Mouse (Mus musculus) midbrain, embryonic 15.5 days (tissue): ENCODE results near the gene Gm10837. TPM values are rescaled to one million over a fixed set of nuclear protein-coding genes. Genes with fewer than 3 reads are reported as not detected.

Experiments
- ATAC-seq: fragments of 200-750 bp; cut with Nextera tagmentation; replicated peaks from 2 replicates; pipeline ENCODE4 v1.8.0; 2017; ENCODE audit warnings: moderate TSS enrichment
- H3K27ac ChIP-seq: fragments of 300-500 bp; sonication (generic); 2 replicates; pipeline ENCODE4 v1.5.1; 2015; ENCODE audit warnings: mild to moderate bottlenecking, inconsistent platforms
- H3K27me3 ChIP-seq: fragments of 300-500 bp; sonication (generic); replicated peaks from 2 replicates; pipeline ENCODE4 v1.6.1; 2015; ENCODE audit warnings: inconsistent platforms
- H3K36me3 ChIP-seq: fragments of 300-500 bp; sonication (generic); replicated peaks from 2 replicates; pipeline ENCODE4 v1.6.1; 2015; ENCODE audit warnings: inconsistent platforms
- H3K4me1 ChIP-seq: fragments of 300-500 bp; sonication (generic); 2 replicates; pipeline ENCODE4 v1.6.1; 2015; ENCODE audit warnings: inconsistent platforms
- H3K4me2 ChIP-seq: fragments of 300-500 bp; sonication (generic); 2 replicates; pipeline ENCODE4 v1.6.1; 2015; ENCODE audit warnings: inconsistent platforms, mild to moderate bottlenecking, moderate library complexity
- H3K4me3 ChIP-seq: fragments of 300-500 bp; sonication (generic); 2 replicates; pipeline ENCODE4 v1.5.1; 2015; ENCODE audit warnings: mild to moderate bottlenecking, inconsistent platforms
- H3K9ac ChIP-seq: fragments of 300-500 bp; sonication (generic); 2 replicates; pipeline ENCODE4 v1.6.1; 2015; ENCODE audit warnings: mild to moderate bottlenecking, inconsistent platforms
- H3K9me3 ChIP-seq: fragments of 300-500 bp; sonication (generic); 2 replicates; pipeline ENCODE4 v1.6.1; 2016; ENCODE audit warnings: inconsistent platforms
- WGBS: fragments of 180-500 bp; shearing (Covaris S2); methylation state at CpG from one replicate; pipeline ENCODE4 v1.1.7; 2015; ENCODE audit warnings: mixed read lengths; 5-methylcytosine and 5-hydroxymethylcytosine counted together
- polyA plus RNA-seq: library from polyadenylated mRNA; unstranded; fragments of >200 nt; fragmentation: Nextera tagmentation; extraction: Ambion mirVana; gene quantifications from 2 replicates; pipeline ENCODE4 v1.2.1, GENCODE M21; 2015

Gm10837 gene
- polyA plus RNA-seq, 1 experiment from 2014 or later: 0.77 TPM

DNA sequence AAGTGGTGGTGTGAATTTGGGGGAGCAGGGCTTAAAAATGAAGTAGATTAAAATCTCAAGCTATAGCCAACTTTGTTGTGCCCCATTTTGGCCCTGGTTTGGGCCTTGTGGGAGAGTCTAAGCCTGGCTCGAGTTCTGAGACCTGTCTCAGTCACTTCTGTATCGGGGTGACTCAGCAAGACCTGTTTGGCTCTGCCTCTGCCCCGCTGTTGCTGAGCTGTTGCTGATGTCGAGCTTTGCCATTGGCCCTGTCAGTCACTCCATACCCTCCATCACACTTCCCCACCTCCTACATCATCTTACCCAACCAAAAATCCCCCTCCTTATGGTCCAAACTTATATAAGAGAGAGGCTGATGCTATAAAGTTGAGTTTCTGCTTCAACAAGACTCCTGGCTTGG, 38.1 kb downstream of the Gm10837 start:
- peaks cover 2% of the 10 kb centered on the region; the same call in 1 of the 2 replicates for H3K4me1 ChIP-seq
- no peak for ATAC-seq
- WGBS: 77% methylated on average over 4 of the region's 4 CpGs
- no peak overlapping the region for H3K4me2 ChIP-seq
- no peak overlapping the region for H3K4me3 ChIP-seq
- H3K9ac ChIP-seq: no peak overlapping the region
- no peak overlapping the region for H3K27ac ChIP-seq
- H3K9me3 ChIP-seq: no peaks in the 10 kb centered on the region
- no peaks in the 10 kb centered on the region for H3K36me3 ChIP-seq
- no peaks in the 10 kb centered on the region for H3K27me3 ChIP-seq

DNA sequence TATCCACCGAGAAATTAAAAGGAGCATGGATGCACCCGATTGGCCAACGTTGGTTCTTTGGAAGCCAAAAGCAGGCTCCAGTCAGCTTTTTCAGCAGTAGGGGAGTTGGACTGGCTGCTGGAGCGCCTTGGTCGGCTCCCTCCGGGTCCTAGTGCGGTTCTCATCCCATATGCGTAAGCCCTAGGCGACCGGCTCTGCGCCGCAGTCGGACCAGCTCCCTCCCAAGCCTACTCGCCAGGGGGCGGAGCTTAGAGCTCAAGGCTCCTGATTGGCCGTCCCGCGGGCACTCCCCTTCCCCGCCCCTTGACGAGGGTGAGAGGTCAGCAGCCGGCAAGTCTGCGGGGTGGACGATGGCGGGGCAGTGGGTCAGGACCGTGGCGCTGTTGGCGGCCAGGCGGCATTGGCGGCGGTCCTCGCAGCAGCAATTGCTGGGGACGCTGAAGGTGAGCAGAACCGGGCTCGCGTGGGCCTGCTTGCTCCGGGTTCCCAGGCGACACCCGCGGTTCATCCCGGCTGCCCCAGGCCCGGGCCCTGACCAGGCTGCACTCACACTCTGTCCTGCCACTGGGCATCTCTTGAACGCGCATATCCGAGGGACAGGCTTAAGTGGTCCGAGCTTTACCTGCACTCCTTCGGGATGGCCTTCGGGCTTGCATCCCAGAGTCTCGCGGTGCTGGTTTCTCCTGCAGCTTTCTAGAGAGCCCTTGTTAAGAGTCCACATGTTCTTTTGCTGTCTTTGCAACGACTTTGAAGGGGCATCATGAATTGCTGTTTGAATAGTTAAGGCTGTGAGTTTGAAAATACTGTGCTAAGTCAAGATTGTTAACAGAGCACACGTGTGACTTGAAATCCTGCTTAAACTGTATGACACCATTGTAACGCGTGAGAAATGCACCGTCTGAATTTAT, 43.9 kb downstream of the Gm10837 start, which contains the start of gene Pcca:
Gene Pcca, plus strand, starts transcription at position 308 of the 908 bp plus-strand sequence.
- peak; percentile 100 for ATAC-seq
- Histone ChIP-seq H3K9me3 (no peaks in the 10 kb centered on the region), H3K4me1 (peaks cover 12% of the 10 kb centered on the region), H3K4me3 (peak within 1 kb of the TSS; percentile 67), H3K36me3 (no peaks in the 10 kb centered on the region), H3K4me2 (peak within 1 kb of the TSS; percentile 82), H3K27me3 (no peaks in the 10 kb centered on the region), H3K9ac (peak within 1 kb of the TSS; percentile 74), H3K27ac (peak within 1 kb of the TSS; percentile 68)
- 1% methylated on average over 54 of the region's 54 CpGs for WGBS

GRCm38 (mm10) chr14:122535986-122536385, 45.6 kb downstream of the Gm10837 start:
- no peak overlapping the region for H3K9ac ChIP-seq
- no peak for ATAC-seq
- H3K27ac ChIP-seq: no peak overlapping the region
- no peaks in the 10 kb centered on the region for H3K27me3 ChIP-seq
- WGBS: 87% methylated on average over 1 of the region's 1 CpGs
- H3K4me2 ChIP-seq: no peak overlapping the region
- H3K4me1 ChIP-seq: peaks cover 12% of the 10 kb centered on the region
- H3K9me3 ChIP-seq: no peaks in the 10 kb centered on the region
- H3K36me3 ChIP-seq: no peaks in the 10 kb centered on the region
- H3K4me3 ChIP-seq: no peak overlapping the region

Other genes starting within 250 kb of the Gm10837 start
- gene Gm5089, start 39.5 kb upstream of the Gm10837 start, polyA plus RNA-seq: 0.91 and 1.1 TPM in 2 replicates
- 13.0 and 14.0 TPM in 2 replicates for gene Zic5, start 24.9 kb upstream of the Gm10837 start, polyA plus RNA-seq
- gene Zic2, start 15.2 kb upstream of the Gm10837 start, polyA plus RNA-seq: 9.6 and 9.9 TPM in 2 replicates
- 26.7 and 27.0 TPM in 2 replicates for gene Pcca, start 43.7 kb downstream of the Gm10837 start, polyA plus RNA-seq